Mouse (Mus musculus): ENCODE results near the gene Chchd3. TPM values are rescaled to one million over a fixed set of nuclear protein-coding genes. Genes with fewer than 3 reads are reported as not detected.

Chchd3 gene
- polyA plus RNA-seq, 1 experiment from 2014 or later, result 105 TPM

- no peak overlapping the region for H3K4me3 ChIP-seq
- H3K27me3 ChIP-seq (replicated peaks), result no peaks in the 10 kb centered on the region
- H3K9ac ChIP-seq, result no peak overlapping the region
- WGBS (ENCODE audit: insufficient replicate concordance), result 84% methylated on average over 7 of the region's 7 CpGs
- H3K9me3 ChIP-seq (replicated peaks), result no peaks in the 10 kb centered on the region
- peak overlapping the region; percentile 74 for H3K27ac ChIP-seq
- no peak for ATAC-seq
- H3K4me1 ChIP-seq, result peaks cover 43% of the 10 kb centered on the region
- no peak overlapping the region for H3K4me2 ChIP-seq
- peaks cover 7% of the 10 kb centered on the region; the same call in 1 of the 2 replicates for H3K36me3 ChIP-seq
Observed at GRCm38 (mm10) chr6:32848974-32849373, 211.1 kb downstream of the Chchd3 start.

DNA sequence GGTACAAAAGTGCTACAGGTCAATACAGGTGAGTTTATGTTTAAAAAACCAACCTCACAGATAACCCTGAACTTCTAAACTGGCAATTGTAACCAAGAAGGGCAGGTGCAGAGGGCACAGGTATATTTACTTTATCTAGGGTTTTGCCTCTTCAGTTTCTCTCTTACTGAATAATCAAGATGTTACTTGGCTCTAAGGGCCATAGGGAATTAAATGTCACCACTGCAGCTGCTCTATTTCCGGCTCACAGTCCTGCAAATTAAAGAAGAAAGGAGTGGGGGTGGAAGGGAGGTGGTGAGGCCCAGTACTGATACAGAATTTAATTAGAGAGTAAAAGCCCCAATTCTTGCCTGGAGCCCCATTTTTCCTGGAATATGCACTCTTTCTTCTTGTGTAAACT lies 214.6 kb downstream of the Chchd3 start:
- no peak for ATAC-seq
- WGBS (ENCODE audit: insufficient replicate concordance), result 83% methylated on average over 1 of the region's 1 CpGs

GRCm38 (mm10) chr6:32837939-32838301 lies 222.1 kb downstream of the Chchd3 start:
- ATAC-seq, result no peak
- Histone ChIP-seq H3K9me3 (replicated peaks) (0 out of 2 replicates have a peak, but pooled peaks cover 3% of the 10 kb centered on the region), H3K4me2 (no peak overlapping the region), H3K9ac (no peak overlapping the region), H3K36me3 (peaks cover 29% of the 10 kb centered on the region), H3K4me3 (no peak overlapping the region), H3K4me1 (no peaks in the 10 kb centered on the region), H3K27me3 (replicated peaks) (no peaks in the 10 kb centered on the region), H3K27ac (no peak overlapping the region)
- WGBS (ENCODE audit: insufficient replicate concordance), result 77% methylated on average over 2 of the region's 2 CpGs

More for the DNA sequence above, 214.6 kb downstream of the Chchd3 start:
- peaks cover 7% of the 10 kb centered on the region; the same call in 1 of the 2 replicates for H3K36me3 ChIP-seq
- H3K27me3 ChIP-seq (replicated peaks), result no peaks in the 10 kb centered on the region
- H3K9ac ChIP-seq, result no peak overlapping the region
- peaks cover 25% of the 10 kb centered on the region for H3K4me1 ChIP-seq
- no peak overlapping the region for H3K27ac ChIP-seq
- H3K9me3 ChIP-seq (replicated peaks), result no peaks in the 10 kb centered on the region
- H3K4me2 ChIP-seq, result no peak overlapping the region
- H3K4me3 ChIP-seq, result no peak overlapping the region

DNA sequence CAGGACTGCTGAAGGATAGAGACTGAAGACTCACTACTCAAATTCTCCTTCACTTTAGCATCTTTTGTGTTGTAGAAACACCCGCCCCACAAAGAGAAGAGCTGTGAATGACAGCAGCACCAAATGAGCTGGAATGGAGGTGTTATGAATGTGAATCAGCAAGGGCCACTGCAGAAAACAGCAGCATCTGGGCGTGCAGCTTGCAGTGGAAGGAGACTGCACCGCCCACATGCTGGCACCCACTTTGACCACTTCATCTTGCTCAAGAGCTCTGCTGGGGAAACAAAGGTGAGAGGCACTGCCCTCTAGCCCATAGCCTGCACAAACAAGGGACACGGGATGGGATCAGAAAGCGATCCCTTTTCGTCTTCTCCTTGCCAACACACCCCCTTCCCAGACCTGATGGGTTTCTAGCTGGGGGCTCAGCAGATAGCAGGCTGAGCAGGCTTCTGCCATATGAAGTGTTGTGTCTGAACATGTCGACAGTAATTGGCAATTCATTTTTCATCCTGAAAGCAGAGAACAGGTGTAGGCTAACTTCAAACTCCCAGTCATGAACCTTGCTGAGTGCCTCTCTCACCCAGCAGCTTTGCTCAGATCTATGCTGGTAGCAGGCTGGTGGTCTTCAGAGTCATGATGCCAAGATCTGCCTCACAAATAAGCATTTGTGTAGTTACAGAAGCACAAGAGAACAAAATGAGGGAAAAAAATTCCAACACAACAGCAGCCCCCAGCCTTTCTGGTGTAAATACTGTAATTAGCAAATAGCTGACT lies 222.7 kb downstream of the Chchd3 start:
- 80% methylated on average over 7 of the region's 7 CpGs for WGBS (ENCODE audit: insufficient replicate concordance)
- peaks cover 29% of the 10 kb centered on the region for H3K36me3 ChIP-seq
- 0 out of 2 replicates have a peak, but pooled peaks cover 3% of the 10 kb centered on the region for H3K9me3 ChIP-seq (replicated peaks)
- ATAC-seq, result no peak
- H3K27ac ChIP-seq, result no peak overlapping the region
- no peaks in the 10 kb centered on the region for H3K4me1 ChIP-seq
- H3K27me3 ChIP-seq (replicated peaks), result no peaks in the 10 kb centered on the region
- H3K9ac ChIP-seq, result no peak overlapping the region
- no peak overlapping the region for H3K4me3 ChIP-seq
- no peak overlapping the region for H3K4me2 ChIP-seq

- Histone ChIP-seq H3K9ac (no peak overlapping the region), H3K9me3 (replicated peaks) (no peaks in the 10 kb centered on the region), H3K36me3 (peaks cover 10% of the 10 kb centered on the region; the same call in 1 of the 2 replicates), H3K27me3 (replicated peaks) (no peaks in the 10 kb centered on the region), H3K4me2 (no peak overlapping the region), H3K4me1 (no peaks in the 10 kb centered on the region), H3K4me3 (no peak overlapping the region), H3K27ac (no peak overlapping the region)
- no peak for ATAC-seq
- WGBS (ENCODE audit: insufficient replicate concordance), result 78% methylated on average over 12 of the region's 12 CpGs
Observed at GRCm38 (mm10) chr6:32823856-32824620, 236.0 kb downstream of the Chchd3 start.

GRCm38 (mm10) chr6:32818961-32819360 lies 241.1 kb downstream of the Chchd3 start:
- Histone ChIP-seq H3K4me3 (no peak overlapping the region), H3K27me3 (replicated peaks) (no peaks in the 10 kb centered on the region), H3K36me3 (no peaks in the 10 kb centered on the region), H3K27ac (no peak overlapping the region), H3K9ac (no peak overlapping the region), H3K4me1 (no peaks in the 10 kb centered on the region), H3K9me3 (replicated peaks) (no peaks in the 10 kb centered on the region), H3K4me2 (no peak overlapping the region)
- ATAC-seq, result no peak
- WGBS (ENCODE audit: insufficient replicate concordance), result 81% methylated on average over 4 of the region's 4 CpGs

- Histone ChIP-seq H3K36me3 (peaks cover under 1% of the 10 kb centered on the region; the same call in 1 of the 2 replicates), H3K27ac (no peak overlapping the region), H3K4me3 (no peak overlapping the region), H3K9me3 (replicated peaks) (no peaks in the 10 kb centered on the region), H3K9ac (no peak overlapping the region), H3K4me1 (no peaks in the 10 kb centered on the region), H3K27me3 (replicated peaks) (no peaks in the 10 kb centered on the region), H3K4me2 (no peak overlapping the region)
- WGBS (ENCODE audit: insufficient replicate concordance), result 85% methylated on average over 1 of the region's 1 CpGs
- no peak for ATAC-seq
Observed at GRCm38 (mm10) chr6:32808796-32809195, 251.3 kb downstream of the Chchd3 start.

- Histone ChIP-seq H3K27me3 (replicated peaks) (no peaks in the 10 kb centered on the region), H3K4me2 (no peak overlapping the region), H3K4me1 (no peaks in the 10 kb centered on the region), H3K9me3 (replicated peaks) (no peaks in the 10 kb centered on the region), H3K9ac (no peak overlapping the region), H3K36me3 (peaks cover 8% of the 10 kb centered on the region), H3K4me3 (no peak overlapping the region), H3K27ac (no peak overlapping the region)
- WGBS (ENCODE audit: insufficient replicate concordance), result 86% methylated on average over 4 of the region's 4 CpGs
- ATAC-seq, result no peak
Observed at GRCm38 (mm10) chr6:32807771-32808170, 252.3 kb downstream of the Chchd3 start.

GRCm38 (mm10) chr6:32803646-32804045 lies 256.4 kb downstream of the Chchd3 start:
- no peaks in the 10 kb centered on the region for H3K4me1 ChIP-seq
- ATAC-seq, result no peak
- H3K4me2 ChIP-seq, result no peak overlapping the region
- no peak overlapping the region for H3K27ac ChIP-seq
- no peak overlapping the region for H3K9ac ChIP-seq
- H3K36me3 ChIP-seq, result peaks cover 29% of the 10 kb centered on the region
- 79% methylated on average over 4 of the region's 4 CpGs for WGBS (ENCODE audit: insufficient replicate concordance)
- no peaks in the 10 kb centered on the region for H3K9me3 ChIP-seq (replicated peaks)
- H3K4me3 ChIP-seq, result no peak overlapping the region
- no peaks in the 10 kb centered on the region for H3K27me3 ChIP-seq (replicated peaks)

DNA sequence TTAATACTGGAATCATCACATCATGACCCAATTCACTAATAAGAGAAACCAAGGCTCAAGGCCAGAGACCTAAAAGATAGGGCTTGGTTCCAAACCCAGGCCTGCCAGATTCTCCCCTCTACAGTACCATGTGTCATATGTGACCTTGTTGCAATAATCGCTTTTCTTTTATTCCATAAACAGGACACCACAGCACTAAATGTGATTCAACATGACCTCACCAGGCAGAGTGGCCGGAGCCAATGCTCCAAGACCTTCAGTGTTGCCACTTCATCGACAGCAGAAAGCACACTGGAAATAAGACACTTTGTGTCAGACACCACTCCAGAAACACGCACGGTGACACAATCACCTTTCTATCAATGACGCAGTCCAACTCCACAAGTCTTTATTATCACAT lies 258.3 kb downstream of the Chchd3 start:
- Histone ChIP-seq H3K9ac (no peak overlapping the region), H3K4me3 (no peak overlapping the region), H3K4me2 (no peak overlapping the region), H3K36me3 (peaks cover 29% of the 10 kb centered on the region), H3K9me3 (replicated peaks) (no peaks in the 10 kb centered on the region), H3K27me3 (replicated peaks) (no peaks in the 10 kb centered on the region), H3K4me1 (no peaks in the 10 kb centered on the region), H3K27ac (no peak overlapping the region)
- ATAC-seq, result no peak
- 88% methylated on average over 6 of the region's 6 CpGs for WGBS (ENCODE audit: insufficient replicate concordance)

DNA sequence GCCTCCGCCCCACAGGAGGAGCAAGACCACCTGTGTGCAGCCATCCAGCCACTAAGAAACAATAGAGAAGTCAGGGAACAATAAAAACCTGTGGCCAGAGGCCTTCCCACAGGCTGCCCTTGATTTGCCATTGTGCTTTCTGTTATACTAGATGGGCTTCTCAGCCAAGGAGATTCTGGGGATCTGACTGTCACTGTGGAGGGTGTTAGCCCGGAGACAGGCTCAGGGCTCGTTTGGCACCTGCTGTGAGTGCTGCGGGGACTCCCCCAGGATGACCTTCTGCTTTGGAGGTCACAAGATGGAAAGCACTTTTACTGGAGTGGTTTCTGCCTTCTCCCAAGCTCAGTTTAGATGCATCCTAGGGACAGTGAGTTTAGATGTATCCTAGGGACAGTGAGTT lies 262.5 kb downstream of the Chchd3 start:
- Histone ChIP-seq H3K27ac (no peak overlapping the region), H3K9me3 (replicated peaks) (no peaks in the 10 kb centered on the region), H3K27me3 (replicated peaks) (no peaks in the 10 kb centered on the region), H3K4me3 (no peak overlapping the region), H3K4me1 (peaks cover 8% of the 10 kb centered on the region), H3K36me3 (peaks cover 46% of the 10 kb centered on the region), H3K9ac (no peak overlapping the region), H3K4me2 (no peak overlapping the region)
- 65% methylated on average over 4 of the region's 4 CpGs for WGBS (ENCODE audit: insufficient replicate concordance)
- ATAC-seq, result no peak

All from liver, embryonic 12.5 days (tissue).